Mouse (Mus musculus): Measurements from ENCODE around the gene Slc12a8.

The Slc12a8 gene

GRCm38 (mm10) chr16:33675151-33675847 lies 158.2 kb downstream of the Slc12a8 start:
- no peak for DNase-seq (ENCODE audit: low spot score)

- no peak for DNase-seq (ENCODE audit: low spot score)
Observed at GRCm38 (mm10) chr16:33675848-33676184, 158.7 kb downstream of the Slc12a8 start.

- no peak for DNase-seq (ENCODE audit: low spot score)
Observed at GRCm38 (mm10) chr16:33676347-33677312, 159.5 kb downstream of the Slc12a8 start.

DNA sequence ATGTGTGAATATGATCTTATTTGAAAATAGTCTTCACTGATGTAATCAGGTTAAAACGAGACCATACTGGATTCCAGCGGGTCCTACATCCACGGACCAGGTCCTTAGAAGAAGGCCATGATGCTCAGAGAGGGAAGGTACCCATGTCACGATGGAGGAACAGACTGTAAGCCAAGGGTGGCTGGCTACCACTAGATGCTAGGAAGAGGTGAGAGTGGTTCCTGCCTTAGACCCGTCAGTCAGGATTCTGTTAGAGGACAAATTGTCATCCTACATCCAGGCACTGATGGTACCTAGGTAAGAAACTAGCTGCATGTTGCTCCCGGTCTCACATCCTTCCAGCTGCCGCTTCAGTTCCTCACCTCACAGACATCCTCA lies 160.2 kb downstream of the Slc12a8 start:
- DNase-seq (ENCODE audit: low spot score) = no peak

DNA sequence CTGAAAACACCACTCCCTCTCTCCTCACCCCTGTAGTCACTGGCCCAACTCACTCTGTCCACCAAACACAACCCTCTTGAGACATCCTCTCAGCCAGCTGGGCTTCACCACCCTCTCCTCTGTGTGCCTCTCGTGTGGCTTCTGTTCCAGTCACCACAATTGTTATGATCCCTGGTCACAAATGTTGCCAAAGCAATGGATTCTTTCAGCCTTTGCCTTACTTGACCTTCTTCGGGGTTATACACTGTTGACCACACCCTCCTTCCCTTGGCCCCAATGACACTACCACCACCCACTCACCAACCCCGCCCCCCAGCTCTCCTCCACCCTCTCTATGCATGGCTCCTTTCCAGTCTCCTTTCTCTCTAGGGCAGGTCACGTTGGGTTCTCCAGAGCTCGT lies 160.8 kb downstream of the Slc12a8 start:
- DNase-seq (ENCODE audit: low spot score) = no peak

- no peak for DNase-seq (ENCODE audit: low spot score)
Observed at GRCm38 (mm10) chr16:33680271-33680670, 163.1 kb downstream of the Slc12a8 start.

GRCm38 (mm10) chr16:33680816-33681215 lies 163.7 kb downstream of the Slc12a8 start:
- DNase-seq (ENCODE audit: low spot score) = no peak

- no peak for DNase-seq (ENCODE audit: low spot score)
Observed at GRCm38 (mm10) chr16:33681661-33682060, 164.5 kb downstream of the Slc12a8 start.

DNA sequence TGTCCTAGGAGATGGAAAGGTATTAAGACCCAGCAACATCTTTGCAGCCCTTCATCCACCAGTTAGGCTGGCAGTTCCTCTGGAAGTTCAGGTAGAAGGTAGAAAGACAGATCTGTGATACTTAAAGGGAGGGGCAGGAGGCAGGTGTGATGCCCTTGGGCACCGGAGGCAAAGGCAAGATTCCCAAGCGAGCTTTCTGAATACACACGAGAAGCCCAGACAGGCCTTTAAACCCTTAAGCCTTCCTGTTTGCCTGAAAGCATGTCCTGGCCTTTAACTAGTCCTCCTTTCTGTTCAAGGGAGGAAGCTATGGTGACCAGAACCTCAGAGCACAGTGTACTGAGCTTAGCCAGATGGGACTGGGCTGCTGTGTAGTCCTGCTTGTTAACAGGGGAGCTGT lies 165.5 kb downstream of the Slc12a8 start:
- DNase-seq (ENCODE audit: low spot score) = no peak

DNA sequence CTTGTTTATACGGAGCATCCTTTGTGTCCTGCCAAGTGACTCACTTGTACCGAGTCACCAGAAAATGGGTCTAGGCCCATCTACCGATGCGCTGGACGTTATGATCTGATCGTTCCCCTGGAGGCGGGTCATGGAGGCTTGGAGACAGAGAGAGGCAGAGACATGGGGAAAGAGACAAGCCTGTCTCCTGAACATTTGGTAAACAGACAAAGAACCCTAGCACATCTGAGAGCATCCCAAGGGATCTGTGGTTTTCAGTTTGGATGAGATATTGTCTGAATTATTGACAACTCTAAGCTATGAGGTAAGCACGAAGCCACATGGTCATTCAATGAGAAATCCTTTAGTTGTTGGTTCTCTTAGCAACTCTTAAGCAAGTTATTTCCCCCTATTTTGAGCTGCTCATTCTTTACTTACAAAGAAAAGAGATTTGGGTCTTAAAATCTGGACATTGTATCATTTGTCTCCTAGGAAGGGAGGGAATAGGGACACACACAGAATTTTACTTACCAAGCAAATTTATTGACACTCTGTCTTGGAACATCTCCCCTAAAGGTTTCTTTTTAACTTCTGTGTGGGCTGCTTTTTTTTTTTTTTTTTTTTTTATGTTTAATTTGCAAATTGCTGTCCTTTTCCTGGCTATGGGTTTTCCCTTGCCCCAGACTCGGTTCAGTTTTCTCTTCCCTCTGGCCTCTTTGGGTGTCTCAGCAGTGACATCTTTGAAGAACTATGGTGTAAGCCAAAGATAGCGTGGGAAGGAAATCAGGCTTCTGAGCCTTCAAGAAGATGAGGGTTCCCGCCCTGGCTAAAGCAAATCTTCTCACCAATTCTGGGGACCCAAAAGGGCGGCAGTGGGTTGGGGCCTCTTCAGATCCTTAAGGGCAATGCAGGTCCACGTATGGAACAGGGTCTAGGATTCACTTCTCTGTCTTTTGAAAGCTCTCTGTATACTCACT lies 166.4 kb downstream of the Slc12a8 start:
- no peak for DNase-seq (ENCODE audit: low spot score)

GRCm38 (mm10) chr16:33684162-33684702 lies 167.1 kb downstream of the Slc12a8 start, which contains the start of gene Heg1:
Heg1 (plus strand) TSS chr16:33684370.
- DNase-seq (ENCODE audit: low spot score) = peak; percentile 57

DNA sequence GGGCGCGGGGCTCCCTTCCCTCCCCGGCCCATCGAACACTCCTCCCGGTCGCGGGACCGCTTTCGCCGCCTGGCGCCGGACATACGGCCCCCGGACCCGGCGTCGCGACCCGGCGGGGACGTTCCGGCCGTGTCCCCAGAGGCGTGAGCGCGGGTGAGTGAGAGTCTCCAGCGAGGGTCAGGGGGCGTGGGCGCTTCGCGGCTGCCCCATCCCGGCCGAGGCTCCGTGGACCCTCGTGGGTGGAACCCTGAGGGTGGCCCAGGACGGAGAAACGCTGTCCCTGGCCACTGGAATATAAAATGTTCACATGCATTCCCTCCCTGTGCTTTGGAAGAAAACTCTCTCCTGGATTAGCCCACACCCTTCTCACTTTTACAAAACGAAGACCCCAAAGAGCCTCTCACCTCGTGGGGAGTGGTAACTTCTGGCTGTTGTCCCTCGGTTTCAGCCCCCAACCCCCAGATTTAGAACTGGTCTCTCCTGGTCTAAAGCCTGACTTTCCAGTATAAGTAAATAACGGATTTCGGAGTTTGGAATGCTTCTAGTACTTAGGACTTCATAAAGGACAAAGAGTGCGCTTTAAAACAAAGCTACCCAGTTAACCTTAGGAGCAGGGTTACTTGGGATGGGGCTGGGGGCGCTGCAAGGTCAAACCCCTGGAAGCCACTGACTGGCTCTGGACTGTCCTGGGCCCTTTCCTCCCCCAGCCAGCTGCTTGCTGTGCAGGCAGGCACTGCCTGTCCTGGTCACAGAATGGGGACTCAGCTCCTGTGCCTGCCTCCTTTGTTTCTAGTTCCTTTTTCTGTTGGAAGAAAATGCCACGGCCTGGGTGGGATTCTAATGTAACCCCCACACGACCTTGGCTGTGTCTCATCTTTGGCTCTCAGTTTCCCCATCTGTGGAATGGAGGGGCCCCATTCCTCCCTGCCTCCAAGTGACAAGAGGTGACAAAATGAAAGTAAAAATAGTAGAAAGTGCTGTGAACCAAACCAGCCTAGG lies 167.9 kb downstream of the Slc12a8 start:
- no peak for DNase-seq (ENCODE audit: low spot score)

- DNase-seq (ENCODE audit: low spot score) = no peak
Observed at GRCm38 (mm10) chr16:33686056-33686455, 168.9 kb downstream of the Slc12a8 start.

DNA sequence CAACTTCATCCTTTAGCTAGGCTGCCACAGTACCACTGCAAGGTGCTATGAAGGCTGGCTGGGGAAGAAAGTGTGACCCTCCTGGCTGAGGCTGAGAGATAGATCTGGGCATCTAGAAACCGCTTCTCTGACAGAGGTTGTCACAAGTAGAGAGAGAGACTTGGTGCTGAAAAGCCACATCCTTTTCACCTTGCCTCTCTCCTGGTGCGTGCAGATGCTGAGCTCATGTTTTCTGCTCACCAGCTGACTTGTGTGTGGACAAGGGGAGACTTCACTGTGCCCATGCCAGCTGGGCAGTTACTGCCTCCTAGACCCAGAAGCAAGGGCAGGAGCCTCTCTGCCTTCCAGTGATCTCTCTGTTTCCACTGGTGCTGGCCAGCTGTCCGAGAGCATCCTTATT lies 170.6 kb downstream of the Slc12a8 start:
- DNase-seq (ENCODE audit: low spot score) = no peak

- no peak for DNase-seq (ENCODE audit: low spot score)
Observed at GRCm38 (mm10) chr16:33690975-33691747, 174.0 kb downstream of the Slc12a8 start.

GRCm38 (mm10) chr16:33693553-33693952 lies 176.4 kb downstream of the Slc12a8 start:
- no peak for DNase-seq (ENCODE audit: low spot score)

DNA sequence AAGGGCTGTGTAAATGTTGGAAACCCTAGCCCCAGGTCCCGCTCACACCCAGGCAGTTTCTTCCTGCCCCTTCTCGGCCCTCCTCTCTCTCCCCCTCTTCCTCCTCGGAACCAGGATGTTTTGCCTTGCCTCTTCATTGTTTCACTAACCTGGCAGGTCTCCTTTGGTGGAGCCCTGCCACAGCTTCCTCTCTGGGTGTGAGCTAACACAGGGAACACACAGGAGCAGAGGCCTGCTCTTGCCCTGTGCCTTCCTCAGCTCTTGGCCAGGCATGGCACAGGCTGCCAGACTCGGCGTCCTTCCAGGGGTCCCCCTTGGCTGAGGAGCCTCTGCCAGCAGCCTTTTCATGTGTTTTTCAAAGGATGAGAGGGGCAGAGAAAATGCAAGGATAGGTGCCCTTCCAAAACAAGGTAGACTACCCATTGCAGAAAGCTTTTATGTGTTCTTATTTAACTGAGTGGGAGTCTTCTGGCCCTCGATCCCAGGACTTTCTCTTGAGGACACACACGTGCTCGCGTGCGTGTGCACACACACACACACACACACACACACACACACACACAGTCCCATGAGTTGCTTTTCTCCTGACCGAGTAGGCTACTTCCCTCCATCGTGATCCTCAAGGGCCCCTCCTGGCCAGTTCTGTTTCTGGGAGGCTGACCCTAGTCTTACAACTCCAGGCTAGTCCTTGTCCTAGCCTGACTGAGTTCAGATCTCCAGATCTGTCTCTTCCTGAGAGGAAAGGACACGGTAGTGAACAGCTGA lies 179.9 kb downstream of the Slc12a8 start:
- DNase-seq (ENCODE audit: low spot score) = no peak

GRCm38 (mm10) chr16:33697576-33698276 lies 180.6 kb downstream of the Slc12a8 start:
- DNase-seq (ENCODE audit: low spot score) = no peak
